Mouse (Mus musculus) neural tube, embryonic 15.5 days (tissue): ENCODE results near the gene Ctdnep1. TPM values are rescaled to one million over a fixed set of nuclear protein-coding genes. Genes with fewer than 3 reads are reported as not detected.

Source experiments
- ATAC-seq: fragments of 200-750 bp; cut with Nextera tagmentation; 2 replicates; pipeline ENCODE4 v1.8.0; 2017; ENCODE audit warnings: mild to moderate bottlenecking, moderate TSS enrichment, moderate library complexity; ENCODE audit not compliant: low FRiP score
- H3K27ac ChIP-seq: fragments of 300-500 bp; sonication (generic); replicated peaks from 2 replicates; pipeline ENCODE4 v1.5.1; 2015; ENCODE audit warnings: mild to moderate bottlenecking, inconsistent platforms
- H3K27me3 ChIP-seq: fragments of 300-500 bp; sonication (generic); replicated peaks from 2 replicates; pipeline ENCODE4 v1.6.1; 2015; ENCODE audit warnings: inconsistent platforms
- H3K36me3 ChIP-seq: fragments of 300-500 bp; sonication (generic); 2 replicates; pipeline ENCODE4 v1.6.1; 2015; ENCODE audit warnings: inconsistent platforms
- H3K4me1 ChIP-seq: fragments of 300-500 bp; sonication (generic); 2 replicates; pipeline ENCODE4 v1.6.1; 2015; ENCODE audit warnings: inconsistent platforms
- H3K4me2 ChIP-seq: fragments of 300-500 bp; sonication (generic); 2 replicates; pipeline ENCODE4 v1.6.1; 2015; ENCODE audit warnings: inconsistent platforms, mild to moderate bottlenecking, moderate library complexity
- H3K4me3 ChIP-seq: fragments of 300-500 bp; sonication (generic); replicated peaks from 2 replicates; pipeline ENCODE4 v1.5.1; 2015; ENCODE audit warnings: mild to moderate bottlenecking, inconsistent platforms
- H3K9ac ChIP-seq: fragments of 300-500 bp; sonication (generic); replicated peaks from 2 replicates; pipeline ENCODE4 v1.6.1; 2015; ENCODE audit warnings: mild to moderate bottlenecking, inconsistent platforms
- H3K9me3 ChIP-seq: fragments of 300-500 bp; sonication (generic); replicated peaks from 2 replicates; pipeline ENCODE4 v1.6.1; 2016; ENCODE audit warnings: inconsistent platforms
- WGBS: fragments of 180-500 bp; shearing (Covaris S2); methylation state at CpG from one replicate; pipeline ENCODE4 v1.1.7; 2015; ENCODE audit warnings: mixed read lengths; 5-methylcytosine and 5-hydroxymethylcytosine counted together
- polyA plus RNA-seq: library from polyadenylated mRNA; unstranded; fragments of >200 nt; fragmentation: Nextera tagmentation; extraction: Ambion mirVana; gene quantifications from 2 replicates; pipeline ENCODE4 v1.2.1, GENCODE M21; 2015

Gene Ctdnep1
- polyA plus RNA-seq: 23.6 and 27.2 TPM in 2 replicates

GRCm38 (mm10) chr11:69981141-69981762 is at the start of gene Ctdnep1:
Gene Ctdnep1 (plus strand): TSS chr11:69981156.
- ATAC-seq: peak; percentile 51; the same call in 1 of the 2 replicates
- H3K4me1 ChIP-seq: peaks cover 33% of the 10 kb centered on the region

GRCm38 (mm10) chr11:69931769-69932168 is 49.2 kb upstream of the Ctdnep1 start:
- no peaks in the 10 kb centered on the region for H3K36me3 ChIP-seq
- ATAC-seq: no peak
- H3K27ac ChIP-seq: no peak overlapping the region
- H3K27me3 ChIP-seq: peaks cover 10% of the 10 kb centered on the region
- no peak overlapping the region for H3K4me2 ChIP-seq
- WGBS: 74% methylated on average over 8 of the region's 8 CpGs
- H3K9ac ChIP-seq: no peak overlapping the region
- H3K4me1 ChIP-seq: peaks cover 26% of the 10 kb centered on the region
- no peaks in the 10 kb centered on the region for H3K9me3 ChIP-seq
- H3K4me3 ChIP-seq: no peak overlapping the region

More at GRCm38 (mm10) chr11:69981141-69981762, at the start of gene Ctdnep1:
- Histone ChIP-seq H3K4me2 (peak within 1 kb of the TSS; percentile 90), H3K4me3 (peak within 1 kb of the TSS; percentile 97), H3K9ac (peak within 1 kb of the TSS; percentile 99), H3K27me3 (no peaks in the 10 kb centered on the region), H3K36me3 (peaks cover 26% of the 10 kb centered on the region), H3K27ac (peak within 1 kb of the TSS; percentile 100), H3K9me3 (no peaks in the 10 kb centered on the region)
- WGBS: under 1% methylated on average over 34 of the region's 43 CpGs

GRCm38 (mm10) chr11:69932254-69932653 is 48.7 kb upstream of the Ctdnep1 start:
- no peak overlapping the region for H3K9ac ChIP-seq
- H3K36me3 ChIP-seq: no peaks in the 10 kb centered on the region
- H3K4me3 ChIP-seq: no peak overlapping the region
- WGBS: 51% methylated on average over 3 of the region's 3 CpGs
- peaks cover 30% of the 10 kb centered on the region for H3K4me1 ChIP-seq
- H3K4me2 ChIP-seq: no peak overlapping the region
- H3K27ac ChIP-seq: no peak overlapping the region
- no peaks in the 10 kb centered on the region for H3K9me3 ChIP-seq
- no peak for ATAC-seq
- H3K27me3 ChIP-seq: peaks cover 15% of the 10 kb centered on the region

GRCm38 (mm10) chr11:69933066-69933465 is 47.9 kb upstream of the Ctdnep1 start:
- WGBS: 78% methylated on average over 4 of the region's 4 CpGs
- Histone ChIP-seq H3K36me3 (no peaks in the 10 kb centered on the region), H3K9ac (no peak overlapping the region), H3K4me2 (no peak overlapping the region), H3K4me1 (peaks cover 34% of the 10 kb centered on the region), H3K9me3 (no peaks in the 10 kb centered on the region), H3K27me3 (peaks cover 23% of the 10 kb centered on the region), H3K4me3 (no peak overlapping the region), H3K27ac (no peak overlapping the region)
- ATAC-seq: no peak

- WGBS: under 1% methylated on average over 18 of the region's 18 CpGs
- 0 out of 2 replicates have a peak overlapping the region, but pooled peaks have one; percentile 20 for H3K9ac ChIP-seq
- no peaks in the 10 kb centered on the region for H3K36me3 ChIP-seq
- ATAC-seq: peak; percentile 33; the same call in 1 of the 2 replicates
- H3K9me3 ChIP-seq: no peaks in the 10 kb centered on the region
- H3K27ac ChIP-seq: no peak overlapping the region
- H3K4me1 ChIP-seq: peaks cover 34% of the 10 kb centered on the region
- peak overlapping the region; percentile 1; the same call in 1 of the 2 replicates for H3K4me3 ChIP-seq
- H3K4me2 ChIP-seq: peak overlapping the region; percentile 48
- H3K27me3 ChIP-seq: peaks cover 34% of the 10 kb centered on the region
These were observed 46.8 kb upstream of the Ctdnep1 start for GRCm38 (mm10) chr11:69934169-69934568.

- Histone ChIP-seq H3K9ac (no peak overlapping the region), H3K36me3 (no peaks in the 10 kb centered on the region), H3K27ac (no peak overlapping the region), H3K9me3 (no peaks in the 10 kb centered on the region), H3K4me2 (peak overlapping the region; percentile 100), H3K27me3 (peaks cover 35% of the 10 kb centered on the region), H3K4me3 (peak overlapping the region; percentile 1; the same call in 1 of the 2 replicates), H3K4me1 (peaks cover 34% of the 10 kb centered on the region)
- ATAC-seq: no peak
- WGBS: 17% methylated on average over 6 of the region's 6 CpGs
These were observed 46.3 kb upstream of the Ctdnep1 start for GRCm38 (mm10) chr11:69934681-69935080.

- Histone ChIP-seq H3K4me1 (peaks cover 34% of the 10 kb centered on the region), H3K4me3 (peak within 1 kb of the TSS; percentile 61), H3K27me3 (peaks cover 35% of the 10 kb centered on the region), H3K27ac (no peak within 1 kb of the TSS), H3K9ac (peak within 1 kb of the TSS; percentile 57), H3K36me3 (no peaks in the 10 kb centered on the region), H3K9me3 (no peaks in the 10 kb centered on the region), H3K4me2 (peak within 1 kb of the TSS; percentile 100)
- WGBS: 1% methylated on average over 59 of the region's 62 CpGs
- ATAC-seq: peak; percentile 96
These were observed 45.6 kb upstream of the Ctdnep1 start, which contains the start of gene Ybx2 for GRCm38 (mm10) chr11:69935137-69935879. Gene Ybx2 (plus strand): TSS chr11:69935796.

- WGBS: under 1% methylated on average over 30 of the region's 30 CpGs
- peak overlapping the region; percentile 100 for H3K4me2 ChIP-seq
- no peaks in the 10 kb centered on the region for H3K36me3 ChIP-seq
- H3K4me1 ChIP-seq: peaks cover 34% of the 10 kb centered on the region
- H3K9me3 ChIP-seq: no peaks in the 10 kb centered on the region
- H3K27me3 ChIP-seq: peaks cover 35% of the 10 kb centered on the region
- no peak overlapping the region for H3K27ac ChIP-seq
- peak overlapping the region; percentile 57 for H3K9ac ChIP-seq
- H3K4me3 ChIP-seq: peak overlapping the region; percentile 61
- ATAC-seq: peak; percentile 32; the same call in 1 of the 2 replicates
These were observed 44.8 kb upstream of the Ctdnep1 start for GRCm38 (mm10) chr11:69936156-69936555.

- Histone ChIP-seq H3K4me2 (peak overlapping the region; percentile 100), H3K4me3 (peak overlapping the region; percentile 61), H3K4me1 (peaks cover 34% of the 10 kb centered on the region), H3K27me3 (peaks cover 35% of the 10 kb centered on the region), H3K36me3 (no peaks in the 10 kb centered on the region), H3K9ac (peak overlapping the region; percentile 57; the same call in 1 of the 2 replicates), H3K27ac (no peak overlapping the region), H3K9me3 (no peaks in the 10 kb centered on the region)
- ATAC-seq: no peak
- WGBS: 32% methylated on average over 9 of the region's 9 CpGs
These were observed 44.1 kb upstream of the Ctdnep1 start for GRCm38 (mm10) chr11:69936714-69937347.

- ATAC-seq: no peak
- no peak overlapping the region for H3K27ac ChIP-seq
- peaks cover 34% of the 10 kb centered on the region for H3K4me1 ChIP-seq
- no peak overlapping the region for H3K9ac ChIP-seq
- H3K9me3 ChIP-seq: no peaks in the 10 kb centered on the region
- peaks cover 35% of the 10 kb centered on the region for H3K27me3 ChIP-seq
- no peaks in the 10 kb centered on the region for H3K36me3 ChIP-seq
- no peak overlapping the region for H3K4me2 ChIP-seq
- 57% methylated on average over 4 of the region's 4 CpGs for WGBS
- no peak overlapping the region for H3K4me3 ChIP-seq
These were observed 43.6 kb upstream of the Ctdnep1 start for GRCm38 (mm10) chr11:69937385-69937784.

GRCm38 (mm10) chr11:69937834-69938233 is 43.1 kb upstream of the Ctdnep1 start:
- Histone ChIP-seq H3K27me3 (peaks cover 35% of the 10 kb centered on the region), H3K4me2 (no peak overlapping the region), H3K36me3 (no peaks in the 10 kb centered on the region), H3K4me3 (no peak overlapping the region), H3K9me3 (no peaks in the 10 kb centered on the region), H3K27ac (no peak overlapping the region), H3K9ac (no peak overlapping the region), H3K4me1 (peaks cover 34% of the 10 kb centered on the region)
- WGBS: 70% methylated on average over 5 of the region's 5 CpGs
- no peak for ATAC-seq
